Mouse (Mus musculus): ENCODE measurements around the gene Acaa1a. TPM values are rescaled to one million over a fixed set of nuclear protein-coding genes. Genes with fewer than 3 reads are reported as not detected.

The Acaa1a gene
- polyA plus RNA-seq, 1 experiment from 2014 or later = 92.0 TPM

- ATAC-seq (no peak), DNase-seq (ENCODE audit: low spot score) (no peak)
- H3K9ac ChIP-seq (ENCODE audit: low read length) = no peak overlapping the region
- no peaks in the 10 kb centered on the region for H3K27me3 ChIP-seq (replicated peaks; ENCODE audit: control insufficient read depth, insufficient read depth, low read length)
- peaks cover 48% of the 10 kb centered on the region for H3K36me3 ChIP-seq (ENCODE audit: control insufficient read depth, insufficient read depth, low read length)
- H3K4me1 ChIP-seq (ENCODE audit: control insufficient read depth, insufficient read depth, low read length) = no peaks in the 10 kb centered on the region
- H3K4me2 ChIP-seq (ENCODE audit: low read length) = no peak overlapping the region
- H3K27ac ChIP-seq (ENCODE audit: low read depth, low read length) = no peak overlapping the region
- WGBS = 92% methylated on average over 3 of the region's 3 CpGs
- no peaks in the 10 kb centered on the region for H3K9me3 ChIP-seq (replicated peaks; ENCODE audit: control insufficient read depth, low read length)
- no peak overlapping the region for H3K4me3 ChIP-seq (ENCODE audit: low read depth, low read length)
Measured at GRCm38 (mm10) chr9:119350531-119350930, 11.1 kb downstream of the Acaa1a start.

GRCm38 (mm10) chr9:119350947-119351705, 11.7 kb downstream of the Acaa1a start:
- WGBS = 94% methylated on average over 10 of the region's 10 CpGs
- ATAC-seq = no peak

GRCm38 (mm10) chr9:119352060-119352459, 12.6 kb downstream of the Acaa1a start:
- H3K9ac ChIP-seq (ENCODE audit: low read length) = no peak overlapping the region
- H3K27ac ChIP-seq (ENCODE audit: low read depth, low read length) = no peak overlapping the region
- peaks cover 35% of the 10 kb centered on the region for H3K36me3 ChIP-seq (ENCODE audit: control insufficient read depth, insufficient read depth, low read length)
- no peaks in the 10 kb centered on the region for H3K4me1 ChIP-seq (ENCODE audit: control insufficient read depth, insufficient read depth, low read length)
- 13% methylated on average over 4 of the region's 4 CpGs for WGBS
- no peaks in the 10 kb centered on the region for H3K27me3 ChIP-seq (replicated peaks; ENCODE audit: control insufficient read depth, insufficient read depth, low read length)
- H3K4me2 ChIP-seq (ENCODE audit: low read length) = no peak overlapping the region
- no peaks in the 10 kb centered on the region for H3K9me3 ChIP-seq (replicated peaks; ENCODE audit: control insufficient read depth, low read length)
- no peak overlapping the region for H3K4me3 ChIP-seq (ENCODE audit: low read depth, low read length)
- DNase-seq (ENCODE audit: low spot score) = peak; percentile 59
- ATAC-seq = peak; percentile 78

More at GRCm38 (mm10) chr9:119350947-119351705, 11.7 kb downstream of the Acaa1a start:
- H3K9ac ChIP-seq (ENCODE audit: low read length) = no peak overlapping the region
- peaks cover 42% of the 10 kb centered on the region for H3K36me3 ChIP-seq (ENCODE audit: control insufficient read depth, insufficient read depth, low read length)
- no peak for DNase-seq (ENCODE audit: low spot score)
- no peaks in the 10 kb centered on the region for H3K27me3 ChIP-seq (replicated peaks; ENCODE audit: control insufficient read depth, insufficient read depth, low read length)
- no peaks in the 10 kb centered on the region for H3K4me1 ChIP-seq (ENCODE audit: control insufficient read depth, insufficient read depth, low read length)
- no peak overlapping the region for H3K27ac ChIP-seq (ENCODE audit: low read depth, low read length)
- H3K9me3 ChIP-seq (replicated peaks; ENCODE audit: control insufficient read depth, low read length) = no peaks in the 10 kb centered on the region
- no peak overlapping the region for H3K4me2 ChIP-seq (ENCODE audit: low read length)
- H3K4me3 ChIP-seq (ENCODE audit: low read depth, low read length) = no peak overlapping the region

- no peaks in the 10 kb centered on the region for H3K27me3 ChIP-seq (replicated peaks; ENCODE audit: control insufficient read depth, insufficient read depth, low read length)
- 80% methylated on average over 6 of the region's 6 CpGs for WGBS
- no peak for DNase-seq (ENCODE audit: low spot score)
- H3K9ac ChIP-seq (ENCODE audit: low read length) = no peak overlapping the region
- no peak overlapping the region for H3K4me3 ChIP-seq (ENCODE audit: low read depth, low read length)
- no peak overlapping the region for H3K27ac ChIP-seq (ENCODE audit: low read depth, low read length)
- H3K9me3 ChIP-seq (replicated peaks; ENCODE audit: control insufficient read depth, low read length) = no peaks in the 10 kb centered on the region
- peaks cover 2% of the 10 kb centered on the region; the same call in 1 of the 2 replicates for H3K4me1 ChIP-seq (ENCODE audit: control insufficient read depth, insufficient read depth, low read length)
- ATAC-seq = no peak
- H3K4me2 ChIP-seq (ENCODE audit: low read length) = no peak overlapping the region
- peaks cover 19% of the 10 kb centered on the region for H3K36me3 ChIP-seq (ENCODE audit: control insufficient read depth, insufficient read depth, low read length)
Measured at GRCm38 (mm10) chr9:119353926-119354325, 14.4 kb downstream of the Acaa1a start.

- Histone ChIP-seq H3K9me3 (replicated peaks; ENCODE audit: control insufficient read depth, low read length) (no peaks in the 10 kb centered on the region), H3K36me3 (ENCODE audit: control insufficient read depth, insufficient read depth, low read length) (peaks cover 8% of the 10 kb centered on the region), H3K4me3 (ENCODE audit: low read depth, low read length) (no peak overlapping the region), H3K27me3 (replicated peaks; ENCODE audit: control insufficient read depth, insufficient read depth, low read length) (no peaks in the 10 kb centered on the region), H3K9ac (ENCODE audit: low read length) (no peak overlapping the region), H3K27ac (ENCODE audit: low read depth, low read length) (no peak overlapping the region), H3K4me2 (ENCODE audit: low read length) (no peak overlapping the region), H3K4me1 (ENCODE audit: control insufficient read depth, insufficient read depth, low read length) (peaks cover 2% of the 10 kb centered on the region; the same call in 1 of the 2 replicates)
- DNase-seq (ENCODE audit: low spot score) (no peak), ATAC-seq (no peak)
- 85% methylated on average over 6 of the region's 6 CpGs for WGBS
Measured at GRCm38 (mm10) chr9:119355943-119356342, 16.5 kb downstream of the Acaa1a start.

GRCm38 (mm10) chr9:119357331-119358057, 18.0 kb downstream of the Acaa1a start, which contains the start of gene Xylb:
Xylb (plus strand) TSS chr9:119357381.
- peak within 1 kb of the TSS; percentile 57 for H3K4me3 ChIP-seq (ENCODE audit: low read depth, low read length)
- H3K4me2 ChIP-seq (ENCODE audit: low read length) = peak within 1 kb of the TSS; percentile 76
- peak within 1 kb of the TSS; percentile 77 for H3K9ac ChIP-seq (ENCODE audit: low read length)
- DNase-seq (ENCODE audit: low spot score) = peak; percentile 90
- H3K4me1 ChIP-seq (ENCODE audit: control insufficient read depth, insufficient read depth, low read length) = peaks cover 2% of the 10 kb centered on the region; the same call in 1 of the 2 replicates
- H3K27ac ChIP-seq (ENCODE audit: low read depth, low read length) = no peak within 1 kb of the TSS
- peak; percentile 91 for ATAC-seq
- no peaks in the 10 kb centered on the region for H3K9me3 ChIP-seq (replicated peaks; ENCODE audit: control insufficient read depth, low read length)
- H3K36me3 ChIP-seq (ENCODE audit: control insufficient read depth, insufficient read depth, low read length) = no peaks in the 10 kb centered on the region
- H3K27me3 ChIP-seq (replicated peaks; ENCODE audit: control insufficient read depth, insufficient read depth, low read length) = no peaks in the 10 kb centered on the region
- 3% methylated on average over 65 of the region's 65 CpGs for WGBS

- H3K27ac ChIP-seq (ENCODE audit: low read depth, low read length) = no peak overlapping the region
- H3K4me1 ChIP-seq (ENCODE audit: control insufficient read depth, insufficient read depth, low read length) = peaks cover 2% of the 10 kb centered on the region; the same call in 1 of the 2 replicates
- DNase-seq (ENCODE audit: low spot score) (no peak), ATAC-seq (no peak)
- no peaks in the 10 kb centered on the region for H3K36me3 ChIP-seq (ENCODE audit: control insufficient read depth, insufficient read depth, low read length)
- H3K9me3 ChIP-seq (replicated peaks; ENCODE audit: control insufficient read depth, low read length) = no peaks in the 10 kb centered on the region
- WGBS = 31% methylated on average over 9 of the region's 9 CpGs
- peak overlapping the region; percentile 57 for H3K4me3 ChIP-seq (ENCODE audit: low read depth, low read length)
- no peaks in the 10 kb centered on the region for H3K27me3 ChIP-seq (replicated peaks; ENCODE audit: control insufficient read depth, insufficient read depth, low read length)
- H3K9ac ChIP-seq (ENCODE audit: low read length) = peak overlapping the region; percentile 77
- peak overlapping the region; percentile 76 for H3K4me2 ChIP-seq (ENCODE audit: low read length)
Measured at GRCm38 (mm10) chr9:119358058-119358429, 18.6 kb downstream of the Acaa1a start.

GRCm38 (mm10) chr9:119361416-119361815, 21.9 kb downstream of the Acaa1a start:
- H3K4me3 ChIP-seq (ENCODE audit: low read depth, low read length) = no peak overlapping the region
- WGBS = 94% methylated on average over 5 of the region's 5 CpGs

GRCm38 (mm10) chr9:119363229-119363628, 23.8 kb downstream of the Acaa1a start:
- 93% methylated on average over 12 of the region's 12 CpGs for WGBS
- DNase-seq (ENCODE audit: low spot score) (no peak), ATAC-seq (no peak)
- H3K9ac ChIP-seq (ENCODE audit: low read length) = no peak overlapping the region
- H3K4me1 ChIP-seq (ENCODE audit: control insufficient read depth, insufficient read depth, low read length) = no peaks in the 10 kb centered on the region
- no peak overlapping the region for H3K27ac ChIP-seq (ENCODE audit: low read depth, low read length)
- H3K36me3 ChIP-seq (ENCODE audit: control insufficient read depth, insufficient read depth, low read length) = no peaks in the 10 kb centered on the region
- no peak overlapping the region for H3K4me3 ChIP-seq (ENCODE audit: low read depth, low read length)
- H3K9me3 ChIP-seq (replicated peaks; ENCODE audit: control insufficient read depth, low read length) = no peaks in the 10 kb centered on the region
- H3K4me2 ChIP-seq (ENCODE audit: low read length) = no peak overlapping the region
- no peaks in the 10 kb centered on the region for H3K27me3 ChIP-seq (replicated peaks; ENCODE audit: control insufficient read depth, insufficient read depth, low read length)

More at GRCm38 (mm10) chr9:119361416-119361815, 21.9 kb downstream of the Acaa1a start:
- no peak for DNase-seq (ENCODE audit: low spot score)
- Histone ChIP-seq H3K9ac (ENCODE audit: low read length) (no peak overlapping the region), H3K27ac (ENCODE audit: low read depth, low read length) (no peak overlapping the region), H3K27me3 (replicated peaks; ENCODE audit: control insufficient read depth, insufficient read depth, low read length) (no peaks in the 10 kb centered on the region), H3K9me3 (replicated peaks; ENCODE audit: control insufficient read depth, low read length) (no peaks in the 10 kb centered on the region), H3K4me2 (ENCODE audit: low read length) (no peak overlapping the region), H3K36me3 (ENCODE audit: control insufficient read depth, insufficient read depth, low read length) (no peaks in the 10 kb centered on the region), H3K4me1 (ENCODE audit: control insufficient read depth, insufficient read depth, low read length) (peaks cover 2% of the 10 kb centered on the region; the same call in 1 of the 2 replicates)
- ATAC-seq = no peak
